Mouse (Mus musculus) liver, adult 2 months (tissue): ENCODE data around the gene Rdh16f2. TPM values are rescaled to one million over a fixed set of nuclear protein-coding genes. Genes with fewer than 3 reads are reported as not detected.

ENCODE experiments used
- DNase-seq: peaks from one replicate; pipeline ENCODE4 v3.0.0-alpha.2; 2011; ENCODE audit warnings: low read depth, low spot score; ENCODE audit errors: extremely low read depth
- H3K27ac ChIP-seq: fragments of 200-500 bp; replicated peaks from 2 replicates; pipeline ENCODE4 v1.5.1; 2012; ENCODE audit warnings: low read depth, mild to moderate bottlenecking, control low read depth, inconsistent platforms, low read length; ENCODE audit not compliant: insufficient read depth
- H3K27me3 ChIP-seq: fragments of 200-500 bp; 2 replicates; pipeline ENCODE4 v1.6.1; 2012; ENCODE audit warnings: mild to moderate bottlenecking, moderate library complexity, low read length, inconsistent platforms; ENCODE audit not compliant: control insufficient read depth, insufficient read depth
- H3K36me3 ChIP-seq: fragments of 200-500 bp; 2 replicates; pipeline ENCODE4 v1.6.1; 2012; ENCODE audit warnings: low read length, inconsistent platforms; ENCODE audit not compliant: control insufficient read depth, insufficient read depth
- H3K4me1 ChIP-seq: fragments of 200-500 bp; 2 replicates; pipeline ENCODE4 v1.6.1; 2011; ENCODE audit warnings: low read length; ENCODE audit not compliant: control insufficient read depth, insufficient read depth
- H3K4me3 ChIP-seq: fragments of 200-500 bp; 2 replicates; pipeline ENCODE4 v1.5.1; 2011; ENCODE audit warnings: low read depth, mild to moderate bottlenecking, control low read depth, low read length, moderate library complexity; ENCODE audit not compliant: insufficient read depth
- H3K79me2 ChIP-seq: fragments of 200-500 bp; 2 replicates; pipeline ENCODE4 v1.6.1; 2012; ENCODE audit warnings: inconsistent platforms, mild to moderate bottlenecking, low read length, moderate library complexity; ENCODE audit not compliant: control insufficient read depth, insufficient read depth
- H3K9ac ChIP-seq: fragments of 200-500 bp; 2 replicates; pipeline ENCODE4 v1.6.1; 2012; ENCODE audit warnings: low read depth, mild to moderate bottlenecking, control low read depth, inconsistent platforms, low read length
- CTCF ChIP-seq: fragments of 200-500 bp; IDR thresholded peaks from 2 replicates; pipeline ENCODE4 v1.5.1; 2011; ENCODE audit warnings: low read depth, low read length, control low read depth
- POLR2A ChIP-seq: fragments of 200-500 bp; IDR thresholded peaks from 2 replicates; pipeline ENCODE4 v1.6.1; 2011; ENCODE audit warnings: low read length, control low read depth; ENCODE audit not compliant: insufficient read depth; ENCODE audit errors: extremely low read depth
- WGBS: fragments of 180-500 bp; shearing (Covaris S2); methylation state at CpG from one replicate; pipeline ENCODE4 v1.1.7; 2018; 5-methylcytosine and 5-hydroxymethylcytosine counted together
- polyA plus RNA-seq: library from polyadenylated mRNA; depleted of rRNA; stranded (reverse); fragments of >200 nt; gene quantifications from 2 replicates; pipeline ENCODE4 v1.2.3, GENCODE M21; 2012
- total RNA-seq: library from RNA; depleted of rRNA; stranded (reverse); fragments of >200 nt; gene quantifications from 2 replicates; pipeline ENCODE4 v1.2.3, GENCODE M21; 2014

Gene Rdh16f2
- total and polyA plus RNA-seq, 2 experiments, result 281 to 329 TPM

DNA sequence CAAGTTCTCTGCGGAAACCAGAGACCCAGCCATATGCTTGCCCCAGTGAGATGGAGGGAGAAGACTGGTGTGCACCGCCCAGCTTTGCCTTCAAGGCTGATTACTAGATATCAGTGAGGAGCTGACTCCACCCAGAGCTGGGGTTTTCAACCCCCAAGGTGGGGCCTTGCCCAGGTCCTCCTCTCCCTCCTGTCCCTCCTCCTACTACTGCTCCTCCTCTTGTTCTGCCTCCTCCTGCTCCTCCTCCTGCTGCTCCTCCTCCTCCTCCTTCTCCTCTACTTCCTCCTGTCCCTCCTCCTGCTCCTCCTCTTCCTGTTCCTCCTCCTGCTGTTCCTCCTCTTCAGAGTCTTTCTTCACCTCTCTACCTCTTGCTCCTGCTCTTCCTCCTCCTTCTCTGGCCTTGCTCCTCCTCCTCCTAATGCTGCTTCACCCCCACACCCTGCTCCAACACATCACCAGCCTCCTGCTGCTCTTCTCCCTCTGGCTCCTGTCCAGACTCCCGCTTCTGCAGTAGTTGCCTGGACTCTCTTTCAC is 12.9 kb downstream of the Rdh16f2 start:
- H3K79me2 ChIP-seq, result no peaks in the 10 kb centered on the region
- peaks cover 9% of the 10 kb centered on the region for H3K36me3 ChIP-seq
- 24% methylated on average over 3 of the region's 3 CpGs for WGBS
- peaks cover 45% of the 10 kb centered on the region for H3K4me1 ChIP-seq
- peak; percentile 98 for DNase-seq
- TF ChIP-seq CTCF (no peak), POLR2A (peak; percentile 71; the same call in 1 of the 2 replicates)
- H3K9ac ChIP-seq, result peak overlapping the region; percentile 80
- peak overlapping the region; percentile 95 for H3K27ac ChIP-seq
- H3K4me3 ChIP-seq, result peak overlapping the region; percentile 36
- no peaks in the 10 kb centered on the region for H3K27me3 ChIP-seq

DNA sequence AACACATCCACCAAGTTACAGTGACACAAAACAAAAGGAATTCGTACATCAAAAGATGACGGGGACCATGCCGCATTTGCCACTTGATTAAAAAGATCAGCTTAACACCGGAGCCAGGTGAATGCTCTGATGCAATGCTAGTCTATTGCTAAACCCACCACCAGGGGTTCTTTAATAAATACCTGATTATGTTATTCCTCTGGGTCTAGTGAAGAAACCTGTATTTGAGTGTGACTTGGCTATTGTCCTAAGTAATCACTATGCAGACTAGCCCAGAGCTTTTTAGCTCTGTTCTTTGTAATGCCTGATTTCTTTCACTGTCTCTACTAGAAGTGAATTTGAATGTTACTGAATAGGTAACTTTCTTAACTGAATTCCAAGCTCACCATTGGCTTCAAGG is 14.8 kb downstream of the Rdh16f2 start:
- TF ChIP-seq POLR2A (no peak), CTCF (no peak)
- 21% methylated on average over 4 of the region's 4 CpGs for WGBS
- Histone ChIP-seq H3K4me1 (peaks cover 58% of the 10 kb centered on the region), H3K27me3 (no peaks in the 10 kb centered on the region), H3K79me2 (peaks cover 5% of the 10 kb centered on the region; the same call in 1 of the 2 replicates), H3K9ac (peak overlapping the region; percentile 42), H3K27ac (peak overlapping the region; percentile 93), H3K4me3 (no peak overlapping the region), H3K36me3 (peaks cover 24% of the 10 kb centered on the region)
- DNase-seq, result peak; percentile 91

DNA sequence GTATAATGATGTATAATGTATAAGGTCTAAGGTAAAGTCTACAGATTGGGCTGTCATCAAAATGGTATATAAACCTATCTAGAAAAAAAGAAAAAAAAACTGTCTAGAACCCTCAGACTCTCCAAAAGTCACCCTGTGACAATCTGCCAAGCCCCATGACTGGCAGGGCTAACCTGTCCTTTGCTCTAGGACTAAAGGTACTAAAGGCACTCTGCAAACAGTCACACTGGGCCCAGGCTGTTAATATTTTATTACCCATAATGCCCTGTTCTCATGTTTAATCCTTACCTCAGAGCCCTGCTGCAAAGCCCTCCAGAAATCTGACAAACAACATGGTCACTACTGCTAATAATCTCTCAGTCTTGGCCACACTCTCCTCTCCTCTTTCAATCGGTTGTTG is 20.3 kb downstream of the Rdh16f2 start:
- Histone ChIP-seq H3K9ac (peak overlapping the region; percentile 86), H3K4me3 (peak overlapping the region; percentile 77; the same call in 1 of the 2 replicates), H3K27ac (peak overlapping the region; percentile 99), H3K27me3 (no peaks in the 10 kb centered on the region), H3K36me3 (peaks cover 24% of the 10 kb centered on the region), H3K4me1 (peaks cover 33% of the 10 kb centered on the region), H3K79me2 (peaks cover 10% of the 10 kb centered on the region; the same call in 1 of the 2 replicates)
- WGBS, result 26% methylated on average over 1 of the region's 1 CpGs
- DNase-seq, result peak; percentile 95
- TF ChIP-seq POLR2A (0 out of 2 replicates have a peak, but pooled peaks have one; percentile 27), CTCF (no peak)

DNA sequence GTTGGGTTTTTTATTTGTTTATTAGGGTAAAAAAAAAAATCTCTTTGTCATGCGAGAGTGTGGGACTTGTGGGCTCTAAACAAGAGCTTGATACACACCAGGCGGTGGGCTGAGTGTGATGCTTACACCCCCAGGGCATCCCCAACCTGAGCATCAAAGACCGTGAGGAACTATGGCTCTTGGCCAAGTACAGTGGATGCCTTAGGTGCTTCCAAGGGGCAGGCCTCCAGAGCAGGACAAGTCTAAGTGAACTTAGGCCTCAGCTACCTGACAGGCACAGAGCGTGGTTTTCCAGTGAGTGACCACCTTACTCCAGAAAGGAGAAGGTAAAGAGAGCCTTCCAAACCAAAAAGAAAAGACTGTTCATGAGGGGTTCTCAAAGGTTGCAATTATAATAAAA is 20.7 kb downstream of the Rdh16f2 start:
- no peak for TF ChIP-seq POLR2A
- TF ChIP-seq CTCF, result no peak
- peak overlapping the region; percentile 77 for H3K4me3 ChIP-seq
- peak overlapping the region; percentile 86 for H3K9ac ChIP-seq
- H3K27ac ChIP-seq, result peak overlapping the region; percentile 96
- peaks cover 24% of the 10 kb centered on the region for H3K36me3 ChIP-seq
- peak; percentile 82 for DNase-seq
- H3K27me3 ChIP-seq, result no peaks in the 10 kb centered on the region
- WGBS, result 26% methylated on average over 4 of the region's 4 CpGs
- peaks cover 10% of the 10 kb centered on the region; the same call in 1 of the 2 replicates for H3K79me2 ChIP-seq
- peaks cover 36% of the 10 kb centered on the region for H3K4me1 ChIP-seq

DNA sequence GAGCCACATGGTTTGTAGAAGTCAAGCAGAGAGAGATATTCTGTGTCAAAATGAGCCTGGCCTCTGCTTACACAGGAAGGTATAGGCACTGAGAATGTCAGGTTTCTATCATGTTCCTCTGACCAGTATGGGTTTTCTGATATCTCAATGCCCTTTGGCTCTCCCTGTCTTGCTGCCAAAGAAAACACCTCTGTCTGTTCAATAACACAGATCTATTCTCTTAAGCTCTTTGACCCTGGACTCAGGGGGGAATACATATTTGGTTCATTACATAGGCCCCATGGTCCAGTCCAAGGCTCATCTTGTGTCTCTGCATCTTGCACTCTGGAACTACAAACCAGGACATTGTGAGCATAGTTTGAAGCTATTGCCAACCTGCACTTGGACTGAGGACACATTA is 22.3 kb downstream of the Rdh16f2 start, which contains the start of gene Rdh7:
Gene Rdh7, minus strand, starts transcription at position 213 of the 400 bp plus-strand sequence.
- Histone ChIP-seq H3K27me3 (no peaks in the 10 kb centered on the region), H3K4me3 (peak within 1 kb of the TSS; percentile 77), H3K79me2 (peaks cover 10% of the 10 kb centered on the region; the same call in 1 of the 2 replicates), H3K9ac (peak within 1 kb of the TSS; percentile 86), H3K4me1 (peaks cover 42% of the 10 kb centered on the region), H3K36me3 (peaks cover 21% of the 10 kb centered on the region), H3K27ac (peak within 1 kb of the TSS; percentile 96)
- TF ChIP-seq CTCF, result no peak
- TF ChIP-seq POLR2A, result 0 out of 2 replicates have a peak, but pooled peaks have one; percentile 20
- DNase-seq, result peak; percentile 100

DNA sequence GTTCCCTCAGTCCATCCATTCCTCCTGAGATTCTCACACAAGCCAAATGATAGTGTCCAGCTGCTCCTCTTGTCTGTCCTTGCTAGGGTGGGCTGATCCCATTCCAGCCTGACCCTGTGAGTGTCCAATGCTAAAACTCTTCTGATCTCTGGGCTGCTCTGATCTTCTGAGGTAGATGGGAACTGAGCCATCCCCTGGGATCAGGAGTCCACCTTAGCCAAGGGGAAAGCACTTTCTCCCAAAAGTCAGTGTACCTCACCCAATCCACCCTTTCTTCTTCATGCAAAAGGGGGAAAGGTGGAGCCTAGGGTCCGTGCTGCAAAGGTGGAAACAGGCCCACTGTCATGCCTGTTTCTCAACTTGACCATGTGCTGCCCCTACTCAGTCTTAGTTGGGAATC is 25.2 kb downstream of the Rdh16f2 start:
- DNase-seq, result peak; percentile 73
- H3K4me1 ChIP-seq, result peaks cover 37% of the 10 kb centered on the region
- H3K27me3 ChIP-seq, result no peaks in the 10 kb centered on the region
- no peaks in the 10 kb centered on the region for H3K36me3 ChIP-seq
- H3K9ac ChIP-seq, result no peak overlapping the region
- H3K79me2 ChIP-seq, result peaks cover 5% of the 10 kb centered on the region; the same call in 1 of the 2 replicates
- 65% methylated on average over 1 of the region's 1 CpGs for WGBS
- no peak overlapping the region for H3K4me3 ChIP-seq
- H3K27ac ChIP-seq, result peak overlapping the region; percentile 22; the same call in 1 of the 2 replicates
- no peak for TF ChIP-seq POLR2A
- TF ChIP-seq CTCF, result no peak
